Comparison of ENCODE assay signal across 8 mouse cellular contexts in the genomic region with DNA sequence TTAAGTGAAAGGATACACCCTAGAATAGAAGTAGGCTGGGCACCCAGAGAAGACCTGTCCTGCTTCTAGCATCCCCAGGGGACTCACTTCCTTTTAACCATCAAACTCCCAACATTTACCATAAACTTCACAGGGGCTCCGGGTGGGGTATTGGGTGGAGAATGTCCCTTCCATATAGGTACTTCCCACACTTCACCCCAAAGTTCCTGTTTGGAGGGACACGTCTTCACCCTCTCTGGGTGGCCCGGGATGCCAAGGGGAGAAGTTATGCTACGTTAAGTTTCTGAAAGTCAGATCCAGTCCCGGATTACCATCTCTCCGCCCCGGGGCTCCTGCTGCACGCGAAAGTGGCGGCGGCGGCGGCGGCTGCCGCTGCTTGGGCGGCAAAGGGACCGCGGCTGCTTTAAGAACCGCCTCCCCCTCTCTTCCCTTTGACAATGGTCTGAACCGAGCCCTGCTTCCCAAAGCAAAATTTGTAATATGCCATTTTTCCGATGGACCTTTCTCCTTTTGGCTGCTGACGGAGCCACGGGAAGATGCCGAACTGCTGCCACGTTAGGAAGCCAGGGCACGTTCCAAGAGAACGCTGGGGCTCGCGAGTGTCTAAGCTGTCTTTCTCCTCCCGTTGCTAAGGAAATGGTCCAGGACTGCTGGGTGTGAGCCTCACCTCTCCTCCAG. TPM values are rescaled to one million over a fixed set of nuclear protein-coding genes. Genes with fewer than 3 reads are reported as not detected.
DNase-seq lines count a peak whose midpoint lies in the region; ATAC-seq and TF ChIP-seq lines count a peak whose summit lies in the region.

Gene Ppfia2 (plus strand): TSS at position 485 of the 678 bp plus-strand sequence.

- under 1% methylated on average over 30 of the region's 30 CpGs for WGBS in heart, embryonic 10.5 days
- WGBS in kidney, embryonic 14.5 days = under 1% methylated on average over 30 of the region's 30 CpGs
- 0% methylated on average over 30 of the region's 30 CpGs for WGBS in limb, embryonic 11.5 days
- WGBS in midbrain, postnatal 0 days = under 1% methylated on average over 30 of the region's 30 CpGs

- H3K27ac ChIP-seq in heart, embryonic 10.5 days = no peak within 1 kb of the TSS
- H3K27ac ChIP-seq in kidney, embryonic 14.5 days (ENCODE audit: low read depth, low read length) = no peak within 1 kb of the TSS
- no peak within 1 kb of the TSS for H3K27ac ChIP-seq in limb, embryonic 11.5 days (replicated peaks; ENCODE audit: low read depth, low read length)
- peak within 1 kb of the TSS; percentile 86 for H3K27ac ChIP-seq in midbrain, postnatal 0 days (ENCODE audit: low read depth, low read length)

- H3K36me3 ChIP-seq in heart, embryonic 10.5 days = no peaks in the 10 kb centered on the region
- no peaks in the 10 kb centered on the region for H3K36me3 ChIP-seq in kidney, embryonic 14.5 days (ENCODE audit: control insufficient read depth, insufficient read depth, low read length)
- no peaks in the 10 kb centered on the region for H3K36me3 ChIP-seq in limb, embryonic 11.5 days (ENCODE audit: control insufficient read depth, insufficient read depth, low read length)
- no peaks in the 10 kb centered on the region for H3K36me3 ChIP-seq in midbrain, postnatal 0 days (ENCODE audit: insufficient read depth, low read length)

- H3K27me3 ChIP-seq in heart, embryonic 10.5 days (ENCODE audit: insufficient read depth, poor library complexity, severe bottlenecking) = peaks cover 35% of the 10 kb centered on the region
- H3K27me3 ChIP-seq in kidney, embryonic 14.5 days (ENCODE audit: control insufficient read depth, insufficient read depth, low read length) = peaks cover 9% of the 10 kb centered on the region; the same call in 1 of the 2 replicates
- peaks cover 14% of the 10 kb centered on the region; the same call in 1 of the 2 replicates for H3K27me3 ChIP-seq in limb, embryonic 11.5 days (ENCODE audit: control insufficient read depth, insufficient read depth, low read length)
- no peaks in the 10 kb centered on the region for H3K27me3 ChIP-seq in midbrain, postnatal 0 days (ENCODE audit: insufficient read depth, low read length)

- peak; percentile 85 for ATAC-seq in kidney, embryonic 14.5 days (ENCODE audit: low FRiP score, low TSS enrichment)
- ATAC-seq in limb, embryonic 11.5 days (ENCODE audit: insufficient number of reproducible peaks, low FRiP score, low TSS enrichment, low read depth) = peak; percentile 70
- ATAC-seq in midbrain, postnatal 0 days (ENCODE audit: low FRiP score) = peak; percentile 87

- peak within 1 kb of the TSS; percentile 59 for H3K4me3 ChIP-seq in heart, embryonic 10.5 days
- peak within 1 kb of the TSS; percentile 46 for H3K4me3 ChIP-seq in kidney, embryonic 14.5 days (ENCODE audit: low read length)
- H3K4me3 ChIP-seq in limb, embryonic 11.5 days (ENCODE audit: low read depth, low read length) = peak within 1 kb of the TSS; percentile 41
- H3K4me3 ChIP-seq in midbrain, postnatal 0 days (ENCODE audit: low read depth, low read length) = peak within 1 kb of the TSS; percentile 55

- peak within 1 kb of the TSS; percentile 78 for H3K4me2 ChIP-seq in kidney, embryonic 14.5 days (replicated peaks; ENCODE audit: low read depth, low read length)
- H3K4me2 ChIP-seq in limb, embryonic 11.5 days (ENCODE audit: low read depth, severe bottlenecking) = peak within 1 kb of the TSS; percentile 82
- H3K4me2 ChIP-seq in midbrain, postnatal 0 days (ENCODE audit: low read depth, low read length, poor library complexity, severe bottlenecking) = peak within 1 kb of the TSS; percentile 66

- peak; percentile 71 for DNase-seq in brain, embryonic 18.5 days (ENCODE audit: low read depth, low spot score)
- peak; percentile 79 for DNase-seq in embryo, embryonic 11 days
- no peak for DNase-seq in heart, embryonic 10.5 days (ENCODE audit: low spot score)
- DNase-seq in limb, embryonic 11.5 days (ENCODE audit: low spot score) = peak; percentile 63
- DNase-seq in midbrain, postnatal 0 days (ENCODE audit: low spot score) = peak; percentile 93
- no peak for DNase-seq in urinary bladder, adult 2 months (ENCODE audit: low spot score)
- DNase-seq in thymus, postnatal 25 days = no peak

- peak; percentile 8; the same call in 1 of the 2 replicates for TF ChIP-seq CTCF in midbrain, postnatal 0 days (IDR thresholded peaks at IDR 0.05)

- H3K4me1 ChIP-seq in heart, embryonic 10.5 days = peaks cover 16% of the 10 kb centered on the region
- H3K4me1 ChIP-seq in kidney, embryonic 14.5 days (ENCODE audit: control insufficient read depth, insufficient read depth, low read length) = no peaks in the 10 kb centered on the region
- H3K4me1 ChIP-seq in limb, embryonic 11.5 days (ENCODE audit: control insufficient read depth, insufficient read depth, low read length) = no peaks in the 10 kb centered on the region
- 0 out of 2 replicates have a peak, but pooled peaks cover 3% of the 10 kb centered on the region for H3K4me1 ChIP-seq in midbrain, postnatal 0 days (ENCODE audit: insufficient read depth, low read length)

- H3K9ac ChIP-seq in kidney, embryonic 14.5 days (ENCODE audit: low read depth, low read length) = no peak within 1 kb of the TSS; the same call in 1 of the 2 replicates
- H3K9ac ChIP-seq in limb, embryonic 11.5 days (ENCODE audit: low read length) = no peak within 1 kb of the TSS; the same call in 1 of the 2 replicates
- peak within 1 kb of the TSS; percentile 67 for H3K9ac ChIP-seq in midbrain, postnatal 0 days (replicated peaks; ENCODE audit: low read length, poor library complexity, severe bottlenecking)

- no peaks in the 10 kb centered on the region for H3K9me3 ChIP-seq in heart, embryonic 10.5 days
- H3K9me3 ChIP-seq in kidney, embryonic 14.5 days (ENCODE audit: control insufficient read depth, low read length) = no peaks in the 10 kb centered on the region
- H3K9me3 ChIP-seq in limb, embryonic 11.5 days (ENCODE audit: control insufficient read depth, low read length) = no peaks in the 10 kb centered on the region
- H3K9me3 ChIP-seq in midbrain, postnatal 0 days (ENCODE audit: low read length) = no peaks in the 10 kb centered on the region

RNA-seq across cellular contexts. Expression of gene Ppfia2, which starts in this region (rescaled TPM):
- 0.10 TPM in 1 of 2 replicates, not detected in the other for polyA plus RNA-seq in heart, embryonic 10.5 days (2016; fragmentation: Nextera tagmentation; extraction: Ambion mirVana)
- 0.28 and 0.41 TPM in 2 replicates for polyA plus RNA-seq in kidney, embryonic 14.5 days (2014; fragmentation: Nextera tagmentation; extraction: Ambion mirVana)
- polyA plus RNA-seq in limb, embryonic 11.5 days (2014; fragmentation: Nextera tagmentation; extraction: Ambion mirVana) = 0.27 and 0.43 TPM in 2 replicates
- 63.5 and 71.4 TPM in 2 replicates for total RNA-seq in midbrain, postnatal 0 days (2014; rRNA removed)
- polyA plus RNA-seq in midbrain, postnatal 0 days (2015; fragmentation: Nextera tagmentation; extraction: Ambion mirVana) = 29.5 and 31.4 TPM in 2 replicates
- 0.14 and 0.27 TPM in 2 replicates for polyA plus RNA-seq in urinary bladder, adult 2 months (2012; rRNA removed)

Comparison
In these comparisons a context has a peak if more than half of its experiments do, and no peak if none do; other contexts are left out.
1. RNA of gene Ppfia2 (polyA plus RNA-seq): 29.5 to 31.4 TPM in midbrain, postnatal 0 days; 0.28 to 0.41 TPM in kidney, embryonic 14.5 days, 0.27 to 0.43 TPM in limb, embryonic 11.5 days, 0.14 to 0.27 TPM in urinary bladder, adult 2 months and 0.10 TPM in heart, embryonic 10.5 days; every median in the first group is over 10 times any median in the second.
2. Peak in ATAC-seq, H3K4me3 ChIP-seq and H3K4me2 ChIP-seq in kidney, embryonic 14.5 days; RNA of the gene not detected or under 1 TPM.
3. Peak in DNase-seq, ATAC-seq, H3K4me3 ChIP-seq and H3K4me2 ChIP-seq in limb, embryonic 11.5 days; RNA of the gene not detected or under 1 TPM.
4. DNase-seq: peak in brain, embryonic 18.5 days (single experiment), embryo, embryonic 11 days (single experiment) and midbrain, postnatal 0 days (single experiment); none in heart, embryonic 10.5 days (single experiment), urinary bladder, adult 2 months (single experiment) and thymus, postnatal 25 days (single experiment).
5. Peak in every context shown above with its lines, with median percentiles within 50 percentile points of each other: H3K4me3 ChIP-seq, ATAC-seq and H3K4me2 ChIP-seq.